Mouse (Mus musculus): ENCODE measurements around the gene Yif1a. TPM values are rescaled to one million over a fixed set of nuclear protein-coding genes. Genes with fewer than 3 reads are reported as not detected.

Gene Yif1a
- polyA plus RNA-seq, 1 experiment from 2014 or later = 57.6 TPM

DNA sequence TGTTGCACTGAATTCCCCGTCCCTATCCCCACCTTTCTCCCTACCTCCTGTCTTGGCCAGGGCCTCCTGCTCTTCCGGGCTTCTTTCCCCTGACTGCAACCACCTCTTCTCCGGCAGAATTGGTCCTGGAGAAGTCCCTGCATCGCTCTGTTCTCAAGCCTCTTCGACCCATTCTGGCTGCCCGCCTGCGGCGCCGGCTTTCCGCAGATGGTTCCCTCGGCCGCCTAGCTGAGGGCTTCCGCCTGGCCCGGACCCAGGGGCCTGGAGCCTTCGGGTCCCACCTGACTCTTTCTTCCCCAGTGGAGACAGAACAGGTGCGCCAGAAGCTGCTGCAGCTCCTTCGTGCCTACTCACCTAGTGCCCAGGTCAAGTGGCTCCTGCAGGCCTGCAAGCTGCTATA, 35.5 kb upstream of the Yif1a start:
- no peaks in the 10 kb centered on the region for H3K79me2 ChIP-seq (ENCODE audit: inconsistent target)
- H3K27ac ChIP-seq = no peak overlapping the region
- no peak overlapping the region for H3K4me3 ChIP-seq (ENCODE audit: inconsistent target)
- H3K36me3 ChIP-seq (ENCODE audit: inconsistent target) = peaks cover 21% of the 10 kb centered on the region; the same call in 1 of the 2 replicates
- 86% methylated on average over 7 of the region's 17 CpGs for WGBS (ENCODE audit: missing documents)

GRCm38 (mm10) chr19:5053909-5054308, 34.4 kb upstream of the Yif1a start:
- H3K79me2 ChIP-seq (ENCODE audit: inconsistent target) = no peaks in the 10 kb centered on the region
- no peak overlapping the region for H3K27ac ChIP-seq
- peaks cover 10% of the 10 kb centered on the region; the same call in 1 of the 2 replicates for H3K36me3 ChIP-seq (ENCODE audit: inconsistent target)
- 51% methylated on average over 9 of the region's 9 CpGs for WGBS (ENCODE audit: missing documents)
- H3K4me3 ChIP-seq (ENCODE audit: inconsistent target) = no peak overlapping the region

DNA sequence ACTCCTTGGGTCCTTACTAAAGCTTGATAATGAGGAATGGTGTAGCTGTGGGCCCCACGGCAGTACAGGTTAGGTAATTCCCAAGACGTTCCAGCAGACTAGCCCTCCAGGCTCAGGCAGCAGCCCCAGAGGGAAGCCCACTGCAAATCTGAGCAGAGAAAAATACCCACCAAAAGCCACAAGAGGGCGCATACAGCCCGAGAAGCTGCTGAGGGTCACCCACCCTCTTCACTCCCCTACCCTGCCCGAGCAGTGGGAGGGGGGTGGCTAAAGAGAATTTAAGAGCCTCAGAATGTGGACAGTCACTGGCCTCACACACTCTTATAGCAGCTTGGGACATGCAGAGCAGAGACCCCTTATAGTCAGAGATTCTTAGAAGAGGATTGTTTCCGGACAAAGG, 32.1 kb upstream of the Yif1a start:
- 29% methylated on average over 4 of the region's 6 CpGs for WGBS (ENCODE audit: missing documents)
- Histone ChIP-seq H3K79me2 (ENCODE audit: inconsistent target) (no peaks in the 10 kb centered on the region), H3K36me3 (ENCODE audit: inconsistent target) (no peaks in the 10 kb centered on the region), H3K4me3 (ENCODE audit: inconsistent target) (no peak overlapping the region), H3K27ac (no peak overlapping the region)

DNA sequence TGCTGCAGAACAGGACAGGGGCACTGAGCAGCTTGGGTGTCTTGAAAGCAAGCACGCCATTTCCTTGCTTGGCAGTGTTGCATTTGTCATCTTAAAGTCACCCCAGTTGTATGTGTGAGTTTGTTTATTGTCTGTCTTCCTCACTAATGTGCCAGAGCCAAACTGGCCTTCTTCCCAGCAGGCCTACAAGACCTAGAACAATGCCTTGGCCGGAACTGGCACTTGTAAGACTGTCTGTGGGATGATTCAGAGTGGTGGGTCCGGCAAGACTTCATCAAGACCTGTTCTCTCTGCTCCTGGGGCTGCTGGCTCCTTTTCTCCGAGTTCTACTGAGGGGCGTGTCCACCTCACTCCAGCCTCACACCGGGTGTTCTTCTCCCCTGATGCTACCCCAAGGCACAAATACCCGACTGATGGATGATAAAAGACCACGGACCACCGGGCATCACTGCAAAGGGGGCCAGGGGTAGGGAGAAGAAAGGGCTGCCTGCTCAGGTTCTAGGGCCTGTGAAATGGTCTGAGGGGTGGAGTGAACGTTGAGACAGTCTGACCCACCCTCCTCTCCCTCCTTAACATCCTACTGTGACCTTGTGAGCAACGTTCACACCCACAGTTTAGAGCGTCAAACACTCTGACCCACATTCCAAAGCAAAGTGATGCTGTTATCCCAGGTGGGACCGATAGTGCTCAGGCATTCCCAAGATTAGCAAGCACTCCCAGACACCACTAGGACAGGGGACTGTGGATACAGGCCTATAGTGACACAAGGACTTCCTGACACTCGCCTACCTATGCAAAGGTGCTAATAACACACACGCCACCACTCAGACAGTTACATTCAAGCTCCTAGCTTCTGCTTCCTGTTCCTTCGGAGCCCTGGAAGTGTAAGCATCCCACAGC, 30.2 kb upstream of the Yif1a start:
- H3K4me3 ChIP-seq (ENCODE audit: inconsistent target) = no peak overlapping the region
- no peaks in the 10 kb centered on the region for H3K79me2 ChIP-seq (ENCODE audit: inconsistent target)
- H3K27ac ChIP-seq = no peak overlapping the region
- no peaks in the 10 kb centered on the region for H3K36me3 ChIP-seq (ENCODE audit: inconsistent target)
- WGBS (ENCODE audit: missing documents) = 81% methylated on average over 14 of the region's 16 CpGs

- no peak overlapping the region for H3K4me3 ChIP-seq (ENCODE audit: inconsistent target)
- WGBS (ENCODE audit: missing documents) = 54% methylated on average over 10 of the region's 10 CpGs
- no peaks in the 10 kb centered on the region for H3K79me2 ChIP-seq (ENCODE audit: inconsistent target)
- no peak overlapping the region for H3K27ac ChIP-seq
- no peaks in the 10 kb centered on the region for H3K36me3 ChIP-seq (ENCODE audit: inconsistent target)
Observed at GRCm38 (mm10) chr19:5058801-5059771, 29.3 kb upstream of the Yif1a start.

DNA sequence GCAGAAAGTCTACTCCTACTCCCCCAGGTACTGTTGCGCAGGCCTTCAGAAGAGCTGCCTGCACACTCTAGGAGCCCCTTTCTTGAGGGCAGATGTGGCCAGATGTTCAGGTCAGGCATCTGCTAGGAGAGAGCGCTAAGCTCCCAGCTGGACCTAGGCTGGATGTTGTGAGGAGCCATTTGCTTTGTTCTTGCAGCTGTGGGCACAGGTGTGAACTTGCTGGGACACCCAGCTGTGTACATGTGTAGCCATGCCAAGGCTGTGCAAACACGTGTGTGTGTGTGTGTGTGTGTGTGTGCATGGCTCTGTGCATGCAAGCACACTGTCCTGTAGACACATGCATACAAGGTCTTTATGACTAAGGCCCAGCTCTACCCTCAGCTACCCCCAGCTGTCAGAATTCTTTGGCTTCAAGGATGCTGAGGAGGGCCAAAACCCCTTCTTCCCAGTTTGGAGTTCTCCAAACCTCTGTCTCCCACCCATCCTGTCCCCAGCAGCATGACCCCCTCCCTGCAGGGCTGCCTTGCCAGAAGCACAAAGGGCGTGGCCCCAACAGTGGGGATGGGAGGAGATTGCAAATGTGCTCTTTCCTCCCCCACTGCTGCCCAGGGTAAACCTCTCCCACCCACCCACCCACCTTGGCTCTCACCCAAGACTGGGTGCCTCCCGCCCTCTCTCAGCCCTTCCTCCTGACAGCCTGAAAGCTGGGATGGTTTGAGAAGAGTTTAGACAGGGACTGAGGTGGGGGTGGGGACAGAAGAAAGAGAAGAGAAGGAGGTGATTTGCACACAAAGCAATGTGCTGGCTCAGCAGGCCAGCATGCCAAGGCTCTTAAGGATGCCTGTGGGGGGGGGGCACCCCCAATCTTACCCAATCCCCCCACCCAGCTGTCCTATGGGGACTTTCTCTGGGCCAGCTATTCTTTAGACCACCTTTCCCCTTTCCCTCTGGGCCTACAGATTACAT, 27.7 kb upstream of the Yif1a start:
- H3K79me2 ChIP-seq (ENCODE audit: inconsistent target) = no peaks in the 10 kb centered on the region
- H3K27ac ChIP-seq = no peak overlapping the region
- H3K4me3 ChIP-seq (ENCODE audit: inconsistent target) = no peak overlapping the region
- no peaks in the 10 kb centered on the region for H3K36me3 ChIP-seq (ENCODE audit: inconsistent target)
- 90% methylated on average over 5 of the region's 5 CpGs for WGBS (ENCODE audit: missing documents)

DNA sequence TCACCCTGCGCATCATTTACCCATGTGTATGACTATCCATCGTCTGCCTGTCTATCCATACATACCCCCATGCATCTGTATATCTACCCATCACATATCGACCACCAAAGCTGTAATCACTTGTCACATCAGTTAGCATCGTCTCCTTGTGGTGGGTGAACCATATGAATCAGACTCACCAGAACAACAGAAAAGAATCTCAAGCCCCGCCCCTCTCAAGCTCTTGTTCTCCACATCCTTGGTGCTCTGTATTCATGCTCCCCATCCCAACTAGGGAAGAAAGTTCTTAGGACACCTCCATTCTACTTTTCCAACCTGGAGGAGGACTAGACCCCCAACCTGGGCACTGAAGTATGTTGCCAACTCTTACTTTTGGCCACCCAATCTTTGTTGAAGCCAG, 26.3 kb upstream of the Yif1a start:
- no peak overlapping the region for H3K4me3 ChIP-seq (ENCODE audit: inconsistent target)
- no peaks in the 10 kb centered on the region for H3K79me2 ChIP-seq (ENCODE audit: inconsistent target)
- H3K27ac ChIP-seq = no peak overlapping the region
- no peaks in the 10 kb centered on the region for H3K36me3 ChIP-seq (ENCODE audit: inconsistent target)
- WGBS (ENCODE audit: missing documents) = 86% methylated on average over 5 of the region's 5 CpGs

DNA sequence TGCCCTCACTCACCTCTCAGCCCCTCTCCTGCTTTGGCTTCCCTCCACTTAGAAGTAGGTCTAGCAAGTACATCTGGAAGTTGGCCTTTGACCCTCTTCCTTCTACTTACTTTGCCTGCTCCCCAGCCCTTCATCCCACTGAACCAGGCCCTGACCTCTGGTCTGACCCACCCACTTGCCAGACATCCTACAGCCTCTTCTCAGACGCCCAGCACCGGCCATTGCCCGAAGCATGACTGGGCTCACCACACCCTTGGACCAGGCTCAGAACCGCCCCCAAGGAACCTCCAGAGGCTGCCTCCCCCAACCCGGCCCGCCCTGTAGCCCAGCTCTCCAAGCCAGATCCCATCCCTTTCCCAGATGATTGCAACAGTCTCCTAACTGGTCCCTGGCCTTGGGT, 25.9 kb upstream of the Yif1a start:
- WGBS (ENCODE audit: missing documents) = 97% methylated on average over 6 of the region's 6 CpGs

DNA sequence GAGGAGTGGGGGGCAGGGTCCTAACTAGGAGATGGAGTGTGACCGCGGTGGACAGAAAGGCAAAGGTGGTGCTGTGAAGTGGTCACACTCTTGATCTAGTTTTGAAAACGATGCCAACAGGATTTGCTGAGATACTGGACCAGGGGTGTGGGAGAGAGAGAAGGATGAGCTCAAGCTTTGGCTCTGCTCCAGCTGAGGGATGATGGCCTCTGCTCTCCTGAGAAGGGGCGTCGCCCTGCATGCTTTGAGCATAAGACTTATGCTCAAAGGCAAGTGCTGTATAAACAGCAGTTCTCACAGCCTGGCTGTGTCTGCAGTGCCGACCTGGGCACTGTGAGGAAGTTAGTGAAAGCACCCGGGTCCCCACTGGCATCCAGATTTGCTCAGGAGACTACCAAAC, 23.2 kb upstream of the Yif1a start:
- Histone ChIP-seq H3K4me3 (ENCODE audit: inconsistent target) (no peak overlapping the region), H3K79me2 (ENCODE audit: inconsistent target) (no peaks in the 10 kb centered on the region), H3K27ac (no peak overlapping the region), H3K36me3 (ENCODE audit: inconsistent target) (no peaks in the 10 kb centered on the region)
- 71% methylated on average over 7 of the region's 7 CpGs for WGBS (ENCODE audit: missing documents)

More for the DNA sequence above, 25.9 kb upstream of the Yif1a start:
- Histone ChIP-seq H3K27ac (no peak overlapping the region), H3K4me3 (ENCODE audit: inconsistent target) (no peak overlapping the region), H3K79me2 (ENCODE audit: inconsistent target) (no peaks in the 10 kb centered on the region), H3K36me3 (ENCODE audit: inconsistent target) (no peaks in the 10 kb centered on the region)

DNA sequence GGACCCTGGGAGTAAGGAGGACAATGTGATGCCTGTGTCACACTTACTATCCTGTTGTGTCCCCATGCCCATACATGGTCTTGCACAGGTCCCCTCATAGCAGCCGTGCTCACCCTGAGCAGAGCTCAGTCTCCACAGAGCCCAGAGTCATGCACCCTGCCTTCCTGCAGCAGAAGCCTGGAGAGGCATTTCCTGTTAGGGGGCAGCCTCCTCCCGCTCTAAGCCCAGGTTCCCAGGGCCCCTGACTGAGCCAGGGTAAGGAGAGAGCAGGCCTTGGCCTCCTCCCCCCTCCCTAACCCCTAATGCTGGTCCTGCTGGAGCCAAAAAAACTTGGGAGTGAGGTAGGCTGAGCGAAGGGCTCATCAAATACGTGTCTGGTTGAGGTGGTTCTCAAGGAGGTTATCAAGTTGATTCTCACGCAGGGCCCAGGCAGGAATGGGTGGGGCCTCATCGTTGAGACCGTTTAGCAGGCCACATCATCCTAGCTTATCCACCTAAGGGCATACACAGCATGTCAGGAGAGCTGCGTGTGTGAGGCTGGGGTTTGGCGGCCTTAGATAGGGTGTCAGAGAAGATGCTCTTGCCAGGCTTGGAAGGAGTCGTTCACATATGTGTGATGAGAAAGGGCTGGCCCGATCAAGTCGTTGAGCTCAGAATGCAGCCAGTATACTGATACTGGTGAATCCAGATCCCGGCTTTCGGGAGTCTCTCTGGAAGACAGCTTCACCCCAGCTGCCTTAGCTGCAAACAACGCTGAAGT, 21.1 kb upstream of the Yif1a start:
- H3K27ac ChIP-seq = no peak overlapping the region
- no peak overlapping the region for H3K4me3 ChIP-seq (ENCODE audit: inconsistent target)
- WGBS (ENCODE audit: missing documents) = 15% methylated on average over 15 of the region's 15 CpGs
- H3K79me2 ChIP-seq (ENCODE audit: inconsistent target) = no peaks in the 10 kb centered on the region
- no peaks in the 10 kb centered on the region for H3K36me3 ChIP-seq (ENCODE audit: inconsistent target)

DNA sequence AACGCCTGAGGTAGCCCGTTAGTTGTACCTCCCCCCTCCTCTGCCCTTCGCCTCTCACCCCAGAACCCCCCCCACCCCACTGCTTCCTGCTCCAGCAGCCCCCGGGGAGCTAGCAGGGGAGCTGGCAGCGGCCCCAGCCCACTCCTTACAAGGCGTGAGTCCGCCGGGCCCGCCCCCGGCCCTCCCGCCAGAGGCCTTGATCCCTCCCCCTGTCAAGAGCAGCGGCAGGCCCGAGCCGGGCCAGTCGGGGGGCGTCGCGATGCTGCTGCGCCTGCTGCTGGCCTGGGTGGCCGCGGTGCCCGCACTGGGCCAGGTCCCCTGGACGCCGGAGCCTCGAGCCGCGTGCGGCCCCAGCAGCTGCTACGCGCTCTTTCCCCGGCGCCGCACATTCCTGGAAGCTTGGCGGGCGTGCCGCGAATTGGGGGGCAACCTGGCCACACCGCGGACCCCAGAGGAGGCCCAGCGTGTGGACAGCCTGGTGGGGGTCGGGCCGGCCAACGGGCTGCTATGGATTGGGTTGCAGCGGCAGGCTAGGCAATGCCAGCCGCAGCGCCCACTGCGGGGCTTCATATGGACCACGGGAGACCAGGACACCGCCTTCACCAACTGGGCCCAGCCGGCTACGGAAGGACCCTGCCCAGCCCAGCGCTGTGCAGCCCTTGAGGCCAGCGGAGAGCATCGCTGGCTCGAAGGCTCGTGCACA, 20.3 kb upstream of the Yif1a start, which contains the start of gene Cd248:
Cd248 (plus strand) TSS at position 212 of the 703 bp plus-strand sequence.
- Histone ChIP-seq H3K79me2 (ENCODE audit: inconsistent target) (no peaks in the 10 kb centered on the region), H3K36me3 (ENCODE audit: inconsistent target) (no peaks in the 10 kb centered on the region), H3K4me3 (ENCODE audit: inconsistent target) (no peak within 1 kb of the TSS), H3K27ac (no peak within 1 kb of the TSS)
- 6% methylated on average over 40 of the region's 56 CpGs for WGBS (ENCODE audit: missing documents)

- H3K79me2 ChIP-seq (ENCODE audit: inconsistent target) = no peaks in the 10 kb centered on the region
- no peaks in the 10 kb centered on the region for H3K36me3 ChIP-seq (ENCODE audit: inconsistent target)
- H3K27ac ChIP-seq = no peak overlapping the region
- H3K4me3 ChIP-seq (ENCODE audit: inconsistent target) = no peak overlapping the region
- WGBS (ENCODE audit: missing documents) = 62% methylated on average over 21 of the region's 21 CpGs
Observed at GRCm38 (mm10) chr19:5068570-5069234, 19.6 kb upstream of the Yif1a start.

Measured in macrophage (primary cell).